Mouse (Mus musculus) C2C12 (cell line): ENCODE data around the gene Ank3.

Experiments
- CEBPB ChIP-seq: IDR thresholded peaks from one replicate; pipeline ENCODE4 v1.6.1; 2011; ENCODE audit warnings: low read depth, mild to moderate bottlenecking, control low read depth, moderate library complexity
- CTCF ChIP-seq: IDR thresholded peaks from one replicate; pipeline ENCODE4 v1.5.1; 2011; ENCODE audit not compliant: control insufficient read depth, insufficient read depth, insufficient read length
- MAX ChIP-seq: IDR thresholded peaks from one replicate; pipeline ENCODE4 v1.6.1; 2011; ENCODE audit warnings: mild to moderate bottlenecking, control low read depth
- MYOD1 ChIP-seq: IDR thresholded peaks from one replicate; pipeline ENCODE4 v1.6.1; 2011; ENCODE audit warnings: low read depth; ENCODE audit not compliant: control insufficient read depth, insufficient read length
- MYOG ChIP-seq: IDR thresholded peaks from one replicate; pipeline ENCODE4 v1.6.1; 2011; ENCODE audit not compliant: control insufficient read depth, insufficient read length; ENCODE audit errors: extremely low read depth
- USF1 ChIP-seq: IDR thresholded peaks from one replicate; pipeline ENCODE4 v1.6.1; 2011; ENCODE audit warnings: low read depth, mild to moderate bottlenecking, control low read depth, moderate library complexity

GRCm38 (mm10) chr10:69446566-69446965, 48.0 kb downstream of the Ank3 start:
- no peak for TF ChIP-seq CTCF
- TF ChIP-seq CEBPB, result no peak
- TF ChIP-seq MYOG, result no peak
- no peak for TF ChIP-seq MAX
- TF ChIP-seq USF1, result no peak
- TF ChIP-seq MYOD1, result no peak
